Mouse (Mus musculus) ZHBTc4 (cell line): ENCODE results near the gene Ptpdc1.

ENCODE experiments used
- DNase-seq: peaks from one replicate; pipeline ENCODE4 v3.0.0-alpha.2; 2011; ENCODE audit warnings: low read depth, low spot score

Gene Ptpdc1

GRCm38 (mm10) chr13:48586496-48586895 is 39.0 kb downstream of the Ptpdc1 start:
- DNase-seq: no peak

DNA sequence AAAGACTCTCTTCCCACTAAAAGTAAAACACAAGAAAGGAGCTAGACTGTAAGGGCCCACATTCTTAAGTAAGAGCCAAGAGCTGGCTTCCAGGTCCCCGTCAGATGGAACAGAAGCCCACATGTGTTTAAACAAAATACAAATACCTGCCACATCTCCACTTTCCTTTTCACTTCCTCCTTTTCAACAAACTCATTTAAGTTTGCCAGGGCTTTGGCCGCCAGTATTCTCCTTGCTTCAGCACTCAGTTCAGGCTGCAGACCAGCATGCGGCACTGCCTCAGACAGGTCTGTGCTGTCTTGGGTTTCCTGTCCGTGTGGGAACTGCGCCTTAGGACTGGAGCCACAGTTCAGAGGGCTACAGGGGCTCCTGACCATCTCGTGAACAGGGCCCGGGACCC is 39.7 kb downstream of the Ptpdc1 start:
- peak; percentile 15 for DNase-seq

DNA sequence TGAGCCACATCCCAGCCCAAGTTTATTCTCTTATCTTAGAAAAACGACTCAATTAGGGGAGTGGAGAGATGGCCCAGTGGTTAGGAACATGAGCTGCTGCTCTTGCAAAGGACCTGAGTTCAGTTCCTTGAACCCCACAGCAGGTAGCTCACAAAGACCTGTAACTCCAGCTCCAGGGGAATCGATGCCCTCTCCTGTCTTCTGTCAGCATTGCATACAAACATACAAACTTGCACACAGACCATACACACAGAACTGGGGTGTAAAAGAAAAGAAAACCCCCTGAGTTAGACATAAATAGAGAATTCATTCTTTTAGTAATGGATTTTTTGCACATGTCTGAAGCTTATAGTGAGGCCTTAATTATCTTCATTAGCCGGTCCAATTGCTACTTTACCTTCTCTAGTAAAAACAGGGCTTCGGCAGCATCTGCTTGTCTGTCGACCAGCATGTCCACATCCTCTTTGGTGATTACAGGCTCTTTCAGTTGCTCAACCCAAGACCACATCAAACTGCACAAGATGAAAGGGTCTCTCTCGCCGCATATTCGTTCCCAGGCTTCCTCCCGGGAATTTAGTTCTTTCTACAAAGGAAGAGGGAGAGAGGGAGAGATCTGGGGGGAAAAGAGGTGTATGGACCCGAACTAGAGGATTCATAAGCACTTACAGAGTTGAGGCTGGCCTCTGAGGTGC is 42.6 kb downstream of the Ptpdc1 start:
- DNase-seq: no peak

DNA sequence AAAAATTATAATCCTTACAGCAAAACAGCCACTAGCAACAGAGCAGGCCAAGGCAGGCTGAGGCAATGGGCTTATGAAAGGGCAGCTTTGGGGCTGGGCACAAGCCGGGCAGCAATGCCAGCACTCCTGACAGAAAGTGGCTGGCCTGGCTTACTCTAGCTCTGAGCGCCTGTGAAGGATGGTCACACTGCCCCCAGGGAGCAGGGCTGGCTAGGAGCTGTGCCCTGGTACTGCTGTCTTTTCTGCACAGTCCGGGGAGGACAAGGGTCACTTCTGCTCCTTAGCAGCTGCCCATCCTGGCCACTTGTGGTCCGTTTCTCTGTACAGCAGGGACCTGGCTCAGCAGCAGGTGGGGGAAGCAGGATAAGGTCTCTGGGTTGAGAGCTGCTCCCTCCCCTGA is 46.8 kb downstream of the Ptpdc1 start:
- DNase-seq: no peak

- no peak for DNase-seq
These were observed 47.6 kb downstream of the Ptpdc1 start for GRCm38 (mm10) chr13:48577836-48578235.

GRCm38 (mm10) chr13:48577007-48577406 is 48.5 kb downstream of the Ptpdc1 start:
- no peak for DNase-seq

DNA sequence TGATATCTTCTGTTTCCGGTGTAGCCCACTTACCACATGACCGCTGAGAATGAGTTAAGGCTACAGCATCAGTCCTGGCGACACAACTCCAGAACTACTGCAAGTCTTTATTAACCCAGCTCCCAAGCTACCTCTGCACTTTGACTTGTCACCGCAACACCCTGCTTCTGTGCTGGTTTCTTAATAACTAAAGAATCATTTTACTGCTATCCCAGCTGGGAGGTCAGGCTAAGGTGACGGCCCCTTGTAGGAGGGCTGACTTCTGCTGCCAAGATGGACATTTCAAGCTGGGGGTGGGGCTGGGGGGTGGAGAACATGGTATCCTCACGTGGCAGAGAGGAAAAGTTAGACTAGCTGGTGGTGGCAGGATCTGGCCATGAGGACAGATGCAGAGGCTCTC is 50.7 kb downstream of the Ptpdc1 start:
- DNase-seq: no peak

DNA sequence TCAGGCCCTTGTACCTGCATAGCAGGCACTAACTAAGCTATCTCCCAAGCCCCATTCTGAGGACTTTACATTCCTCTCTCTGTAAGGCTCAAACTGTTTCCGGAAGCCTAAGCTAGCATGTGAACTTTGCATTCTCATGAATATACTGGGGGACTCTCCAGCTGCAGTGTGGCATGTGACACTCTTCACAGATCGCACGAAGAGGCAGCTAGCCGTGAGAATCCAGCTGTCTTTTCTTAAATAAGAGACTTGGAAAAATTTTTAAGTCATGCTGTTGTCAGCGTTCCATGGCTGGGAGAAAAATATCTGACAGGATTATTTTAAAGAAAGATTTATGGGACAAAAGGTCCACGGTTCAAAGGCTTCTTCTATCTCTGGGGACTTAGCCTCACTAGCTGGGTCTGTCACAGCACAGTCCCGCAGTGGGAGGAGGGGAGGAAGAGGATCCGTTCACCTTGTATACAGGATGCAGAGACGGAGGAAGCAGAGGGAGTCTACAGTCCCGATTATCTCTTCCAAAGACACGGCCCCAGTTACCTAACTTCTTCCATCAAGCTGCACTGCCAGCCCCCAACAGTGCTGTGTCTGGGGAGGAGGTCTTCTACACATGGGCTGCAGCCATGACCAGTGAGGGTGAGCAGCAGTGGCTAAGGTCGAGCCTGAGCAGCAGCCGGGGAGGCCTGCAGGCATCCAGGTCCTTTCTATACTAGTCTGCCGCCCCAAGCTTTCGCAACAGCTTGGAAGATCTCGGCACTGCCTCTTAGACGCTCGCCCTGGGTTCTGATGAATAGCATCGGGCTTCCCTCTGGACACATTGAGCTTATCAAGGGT is 51.7 kb downstream of the Ptpdc1 start:
- DNase-seq: no peak

GRCm38 (mm10) chr13:48572127-48572526 is 53.3 kb downstream of the Ptpdc1 start:
- peak; percentile 43 for DNase-seq

GRCm38 (mm10) chr13:48571298-48571697 is 54.2 kb downstream of the Ptpdc1 start:
- DNase-seq: no peak

GRCm38 (mm10) chr13:48569576-48570132 is 55.8 kb downstream of the Ptpdc1 start:
- no peak for DNase-seq

GRCm38 (mm10) chr13:48567646-48568045 is 57.8 kb downstream of the Ptpdc1 start:
- no peak for DNase-seq

DNA sequence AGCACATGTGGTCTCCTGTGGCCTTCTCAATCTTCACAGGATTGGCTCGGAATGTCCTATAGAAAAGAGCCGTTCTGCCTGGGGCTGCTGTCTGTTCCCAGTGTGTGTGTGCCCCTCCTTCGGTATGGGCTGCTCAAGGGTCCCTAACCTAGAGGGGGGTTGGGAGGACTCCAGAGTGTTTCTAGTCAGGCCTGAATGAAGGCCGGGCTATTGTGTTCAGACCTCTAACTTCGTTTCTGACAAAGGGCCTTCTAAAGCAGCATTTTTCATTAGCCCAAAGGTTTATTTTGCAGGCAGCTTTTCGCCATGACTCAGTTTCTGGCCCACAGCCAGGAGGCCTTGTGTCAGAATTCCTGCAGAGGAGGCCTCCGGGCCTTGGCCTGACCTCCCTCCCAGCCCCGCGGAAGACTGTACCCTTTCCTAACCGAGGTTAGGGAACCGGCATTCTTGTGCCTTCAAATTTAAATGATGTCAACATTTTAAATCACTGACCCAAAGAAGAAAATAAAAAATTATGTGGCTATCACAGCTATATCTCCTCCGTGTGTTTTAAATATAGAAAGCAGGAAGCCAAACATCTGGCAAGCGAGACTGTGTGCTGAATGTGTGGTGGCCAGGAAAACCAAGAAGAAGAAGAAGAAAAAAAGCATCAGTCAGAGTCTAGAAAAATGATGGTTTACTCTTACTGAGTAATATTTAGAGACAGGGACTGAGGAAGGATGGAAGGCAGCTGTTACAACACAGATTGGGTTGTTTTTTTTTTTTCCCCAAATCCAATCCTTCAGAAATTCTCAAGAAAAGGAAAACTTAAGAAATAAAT is 59.1 kb downstream of the Ptpdc1 start:
- peak; percentile 65 for DNase-seq

- DNase-seq: peak; percentile 91
These were observed 60.4 kb downstream of the Ptpdc1 start for GRCm38 (mm10) chr13:48564881-48565600.

GRCm38 (mm10) chr13:48562336-48562735 is 63.1 kb downstream of the Ptpdc1 start:
- DNase-seq: no peak

DNA sequence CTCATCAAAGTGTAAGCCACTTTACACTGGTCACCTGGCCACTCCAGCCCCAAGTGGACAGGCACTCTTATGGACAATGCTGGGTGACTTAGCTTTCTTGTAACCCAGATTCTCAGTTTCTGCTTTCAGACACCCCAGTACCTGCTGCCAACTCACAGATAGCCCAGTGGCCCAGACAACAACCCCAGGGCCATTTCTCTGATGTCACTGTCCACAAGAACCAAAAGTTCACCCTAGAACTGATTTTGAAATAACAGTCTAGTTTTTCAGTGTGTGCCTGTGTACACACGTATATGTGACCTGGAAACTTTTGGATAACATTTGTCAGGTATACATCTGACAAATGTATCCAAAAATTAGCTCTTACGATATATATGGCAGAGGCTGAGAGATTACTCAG is 64.0 kb downstream of the Ptpdc1 start:
- no peak for DNase-seq

DNA sequence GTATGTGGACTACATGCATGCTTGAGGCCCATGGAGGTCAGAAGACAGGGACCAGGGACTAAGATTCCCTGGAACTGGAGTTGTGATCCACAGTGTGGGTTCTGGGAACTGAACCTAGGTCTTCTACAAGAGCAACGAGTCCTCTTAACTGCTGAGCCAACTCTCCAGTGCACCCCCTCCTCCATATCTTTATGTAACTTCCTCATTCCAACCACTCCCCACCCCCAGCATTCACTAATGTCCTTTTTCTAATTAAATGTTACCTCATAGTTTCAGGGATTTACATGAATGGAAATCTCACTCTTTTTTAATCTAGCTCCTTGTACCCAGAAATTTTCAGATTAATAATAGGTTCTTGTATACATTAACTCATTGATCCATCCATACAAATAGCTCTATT is 69.5 kb downstream of the Ptpdc1 start:
- DNase-seq: no peak

GRCm38 (mm10) chr13:48554552-48554951 is 70.9 kb downstream of the Ptpdc1 start:
- no peak for DNase-seq

GRCm38 (mm10) chr13:48553511-48553910 is 72.0 kb downstream of the Ptpdc1 start:
- DNase-seq: no peak

- peak; percentile 39 for DNase-seq
These were observed 73.0 kb downstream of the Ptpdc1 start for GRCm38 (mm10) chr13:48552181-48553090.
